Mouse (Mus musculus) cortical plate, adult 2 months (tissue): ENCODE data around the gene Pecr.

Experiments
- CTCF ChIP-seq: fragments of 200-500 bp; IDR thresholded peaks from 2 replicates; pipeline ENCODE4 v1.5.1; 2011; ENCODE audit warnings: mild to moderate bottlenecking, control low read depth, low read length; ENCODE audit not compliant: insufficient read depth; ENCODE audit errors: extremely low read depth
- POLR2A ChIP-seq: fragments of 200-500 bp; IDR thresholded peaks from 2 replicates; pipeline ENCODE4 v1.6.1; 2011; ENCODE audit warnings: mild to moderate bottlenecking, low read length, control low read depth; ENCODE audit not compliant: insufficient read depth; ENCODE audit errors: extremely low read depth

- peak; percentile 73; the same call in 1 of the 2 replicates for TF ChIP-seq POLR2A
- no peak for TF ChIP-seq CTCF
These were observed 39.6 kb downstream of the Pecr start for GRCm38 (mm10) chr1:72244317-72245036.
